Mouse (Mus musculus) limb, embryonic 10.5 days (tissue): ENCODE measurements around the gene Slc12a1. TPM values are rescaled to one million over a fixed set of nuclear protein-coding genes. Genes with fewer than 3 reads are reported as not detected.

Experiments used
- DNase-seq: peaks from one replicate; pipeline ENCODE4 v3.0.0-alpha.2; 2017; ENCODE audit warnings: low spot score
- H3K27ac ChIP-seq: fragments of 300-500 bp; sonication (generic); 2 replicates; pipeline ENCODE4 v1.5.1; 2016; ENCODE audit warnings: mild to moderate bottlenecking
- H3K27me3 ChIP-seq: fragments of 300-500 bp; sonication (generic); 2 replicates; pipeline ENCODE4 v1.6.1; 2016; ENCODE audit warnings: low read depth, mild to moderate bottlenecking; ENCODE audit not compliant: poor library complexity, severe bottlenecking
- H3K36me3 ChIP-seq: fragments of 300-500 bp; sonication (generic); 2 replicates; pipeline ENCODE4 v1.6.1; 2016; ENCODE audit warnings: mild to moderate bottlenecking, moderate library complexity
- H3K4me1 ChIP-seq: fragments of 300-500 bp; sonication (generic); 2 replicates; pipeline ENCODE4 v1.6.1; 2016
- H3K4me3 ChIP-seq: fragments of 300-500 bp; sonication (generic); 2 replicates; pipeline ENCODE4 v1.5.1; 2016; ENCODE audit warnings: mild to moderate bottlenecking, moderate library complexity
- H3K9me3 ChIP-seq: fragments of 300-500 bp; sonication (generic); replicated peaks from 2 replicates; pipeline ENCODE4 v1.6.1; 2016; ENCODE audit warnings: mild to moderate bottlenecking
- whole genome bisulfite sequencing: fragments of 180-500 bp; shearing (Covaris S2); methylation state at CpG from one replicate; pipeline ENCODE4 v1.1.7; 2016; 5-methylcytosine and 5-hydroxymethylcytosine counted together
- polyA plus RNA-seq: library from polyadenylated mRNA; unstranded; fragments of >200 nt; fragmentation: Nextera tagmentation; extraction: Ambion mirVana; gene quantifications from 2 replicates; pipeline ENCODE4 v1.2.1, GENCODE M21; 2016

The Slc12a1 gene
- polyA plus RNA-seq, 1 experiment from 2014 or later = not detected

- no peak for DNase-seq
- H3K27ac ChIP-seq = no peak overlapping the region
- H3K9me3 ChIP-seq = no peaks in the 10 kb centered on the region
- H3K36me3 ChIP-seq = no peaks in the 10 kb centered on the region
- H3K4me1 ChIP-seq = 0 out of 2 replicates have a peak, but pooled peaks cover 2% of the 10 kb centered on the region
- WGBS = 93% methylated on average over 5 of the region's 5 CpGs
- no peak overlapping the region for H3K4me3 ChIP-seq
- H3K27me3 ChIP-seq = no peaks in the 10 kb centered on the region
Observed at GRCm38 (mm10) chr2:125276692-125277091, 124.4 kb downstream of the Slc12a1 start.

GRCm38 (mm10) chr2:125278474-125278873 is 126.2 kb downstream of the Slc12a1 start:
- no peaks in the 10 kb centered on the region for H3K36me3 ChIP-seq
- 79% methylated on average over 7 of the region's 7 CpGs for WGBS
- H3K4me3 ChIP-seq = no peak overlapping the region
- H3K27me3 ChIP-seq = no peaks in the 10 kb centered on the region
- no peak for DNase-seq
- H3K27ac ChIP-seq = no peak overlapping the region
- peaks cover 8% of the 10 kb centered on the region for H3K4me1 ChIP-seq
- H3K9me3 ChIP-seq = no peaks in the 10 kb centered on the region

Other genes starting within 250 kb of the Slc12a1 start
- gene Slc24a5, start 84.4 kb upstream of the Slc12a1 start, polyA plus RNA-seq = 3.7 and 5.2 TPM in 2 replicates
- 117 and 126 TPM in 2 replicates for gene Myef2, start 28.8 kb upstream of the Slc12a1 start, polyA plus RNA-seq
- not detected in 2 replicates for gene Ctxn2, start 15.8 kb upstream of the Slc12a1 start, polyA plus RNA-seq
- gene Dut, start 94.7 kb downstream of the Slc12a1 start, polyA plus RNA-seq = 257 and 309 TPM in 2 replicates